Mouse (Mus musculus) embryonic facial prominence, embryonic 13.5 days (tissue): ENCODE data around the gene Tha1. TPM values are rescaled to one million over a fixed set of nuclear protein-coding genes. Genes with fewer than 3 reads are reported as not detected.
"Not testable (repeated sequence)": the region's sequence is repeated elsewhere in the genome, so short reads cannot be mapped to it uniquely, and the experiment has no call there.

Source experiments
- ATAC-seq: fragments of 200-750 bp; cut with Nextera tagmentation; 2 replicates; pipeline ENCODE4 v1.8.0; 2017; ENCODE audit warnings: low read depth; ENCODE audit not compliant: insufficient number of reproducible peaks, insufficient read depth, low FRiP score, low TSS enrichment
- H3K27ac ChIP-seq: fragments of 300-500 bp; sonication (generic); 2 replicates; pipeline ENCODE4 v1.5.1; 2015; ENCODE audit warnings: moderate library complexity, mild to moderate bottlenecking, inconsistent platforms
- H3K27me3 ChIP-seq: fragments of 300-500 bp; sonication (generic); 2 replicates; pipeline ENCODE4 v1.6.1; 2015; ENCODE audit warnings: mild to moderate bottlenecking, inconsistent platforms
- H3K36me3 ChIP-seq: fragments of 300-500 bp; sonication (generic); 2 replicates; pipeline ENCODE4 v1.6.1; 2015; ENCODE audit warnings: mild to moderate bottlenecking, inconsistent platforms
- H3K4me1 ChIP-seq: fragments of 300-500 bp; sonication (generic); 2 replicates; pipeline ENCODE4 v1.6.1; 2015; ENCODE audit warnings: inconsistent platforms
- H3K4me2 ChIP-seq: fragments of 300-500 bp; sonication (generic); 2 replicates; pipeline ENCODE4 v1.6.1; 2015; ENCODE audit warnings: moderate library complexity, mild to moderate bottlenecking, inconsistent platforms
- H3K4me3 ChIP-seq: fragments of 300-500 bp; sonication (generic); 2 replicates; pipeline ENCODE4 v1.5.1; 2015; ENCODE audit warnings: mild to moderate bottlenecking, inconsistent platforms
- H3K9ac ChIP-seq: fragments of 300-500 bp; sonication (generic); 2 replicates; pipeline ENCODE4 v1.6.1; 2015; ENCODE audit warnings: mild to moderate bottlenecking, inconsistent platforms
- H3K9me3 ChIP-seq: fragments of 300-500 bp; sonication (generic); 2 replicates; pipeline ENCODE4 v1.6.1; 2016; ENCODE audit warnings: inconsistent platforms
- WGBS: fragments of 180-500 bp; shearing (Covaris S2); methylation state at CpG from one replicate; pipeline ENCODE4 v1.1.7; 2015; ENCODE audit warnings: mixed read lengths; 5-methylcytosine and 5-hydroxymethylcytosine counted together
- polyA plus RNA-seq: library from polyadenylated mRNA; unstranded; fragments of >200 nt; fragmentation: Nextera tagmentation; extraction: Ambion mirVana; gene quantifications from 2 replicates; pipeline ENCODE4 v1.2.1, GENCODE M21; 2015

The Tha1 gene
- polyA plus RNA-seq, 1 experiment from 2014 or later = 2.7 TPM

DNA sequence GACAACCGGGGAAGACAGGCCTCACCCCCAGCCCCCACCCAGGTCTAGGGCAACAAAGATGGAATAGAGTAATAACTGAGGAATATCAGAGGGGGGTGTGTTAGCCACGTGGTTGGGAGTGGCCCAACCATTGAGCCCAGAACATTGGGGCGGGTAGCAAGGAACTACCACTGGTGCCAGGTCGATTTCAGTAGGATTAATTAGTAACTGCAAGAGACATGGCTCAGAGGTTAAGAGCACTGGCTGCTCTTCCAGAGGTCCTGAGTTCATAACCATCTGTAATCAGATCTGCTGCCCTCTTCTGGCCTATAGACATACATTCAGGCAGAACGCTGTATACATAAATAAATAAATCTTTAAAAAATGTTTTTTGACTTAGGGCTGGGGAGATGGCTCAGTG lies 26.6 kb downstream of the Tha1 start:
- H3K36me3 ChIP-seq = no peaks in the 10 kb centered on the region
- no peak overlapping the region for H3K9ac ChIP-seq
- no peak overlapping the region for H3K27ac ChIP-seq
- H3K27me3 ChIP-seq = no peaks in the 10 kb centered on the region
- peaks cover 32% of the 10 kb centered on the region for H3K4me1 ChIP-seq
- ATAC-seq = no peak
- 63% methylated on average over 5 of the region's 5 CpGs for WGBS
- no peak overlapping the region for H3K4me2 ChIP-seq
- H3K9me3 ChIP-seq = no peaks in the 10 kb centered on the region
- H3K4me3 ChIP-seq = no peak overlapping the region

DNA sequence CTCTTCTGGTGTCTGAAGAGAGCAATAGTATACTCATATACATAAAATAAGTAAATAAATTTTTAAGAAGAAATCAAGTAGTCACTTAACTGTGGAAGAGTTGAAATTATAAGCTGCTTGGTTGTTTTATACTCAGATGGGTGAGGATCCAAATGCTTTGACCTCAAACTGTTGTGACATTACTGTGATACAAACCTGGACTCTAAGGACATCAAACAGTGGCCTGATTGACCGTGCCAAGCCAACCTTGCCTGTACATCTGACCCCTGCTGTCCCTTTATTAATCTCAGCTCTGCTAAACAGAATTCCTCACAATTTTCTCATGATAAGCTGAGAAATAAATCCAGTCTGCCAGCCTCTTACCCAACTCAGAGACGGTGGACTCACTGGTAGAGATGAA lies 27.6 kb downstream of the Tha1 start:
- no peaks in the 10 kb centered on the region for H3K27me3 ChIP-seq
- no peak overlapping the region for H3K27ac ChIP-seq
- no peak overlapping the region for H3K4me3 ChIP-seq
- no peaks in the 10 kb centered on the region for H3K36me3 ChIP-seq
- peaks cover 28% of the 10 kb centered on the region for H3K4me1 ChIP-seq
- no peaks in the 10 kb centered on the region for H3K9me3 ChIP-seq
- no peak overlapping the region for H3K9ac ChIP-seq
- H3K4me2 ChIP-seq = no peak overlapping the region
- 83% methylated on average over 2 of the region's 2 CpGs for WGBS
- ATAC-seq = no peak

DNA sequence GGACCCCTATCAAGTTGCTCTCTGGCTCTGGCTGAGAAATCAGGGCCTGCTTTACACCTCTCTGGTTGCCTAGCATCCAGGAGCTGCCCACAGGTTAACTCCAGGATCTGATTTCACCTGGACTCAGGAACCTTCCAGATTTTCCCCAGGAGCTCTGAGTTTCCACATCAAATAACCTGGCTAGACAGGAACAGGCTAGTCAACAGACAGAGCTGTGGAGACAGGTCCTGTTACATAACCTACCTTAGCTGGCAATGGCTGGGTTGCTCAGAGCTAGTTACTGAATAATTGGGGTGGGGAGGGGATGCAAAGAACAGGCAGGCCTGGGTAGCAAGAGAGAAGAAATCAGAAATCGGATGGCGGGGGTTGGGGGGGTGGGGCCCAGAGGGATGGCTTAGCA lies 28.3 kb downstream of the Tha1 start:
- no peak overlapping the region for H3K4me3 ChIP-seq
- no peak overlapping the region for H3K4me2 ChIP-seq
- no peak for ATAC-seq
- peak overlapping the region; percentile 48; the same call in 1 of the 2 replicates for H3K27ac ChIP-seq
- peak overlapping the region; percentile 51; the same call in 1 of the 2 replicates for H3K9ac ChIP-seq
- WGBS = 63% methylated on average over 2 of the region's 2 CpGs
- H3K4me1 ChIP-seq = peaks cover 22% of the 10 kb centered on the region
- no peaks in the 10 kb centered on the region for H3K9me3 ChIP-seq
- no peaks in the 10 kb centered on the region for H3K36me3 ChIP-seq
- H3K27me3 ChIP-seq = no peaks in the 10 kb centered on the region

DNA sequence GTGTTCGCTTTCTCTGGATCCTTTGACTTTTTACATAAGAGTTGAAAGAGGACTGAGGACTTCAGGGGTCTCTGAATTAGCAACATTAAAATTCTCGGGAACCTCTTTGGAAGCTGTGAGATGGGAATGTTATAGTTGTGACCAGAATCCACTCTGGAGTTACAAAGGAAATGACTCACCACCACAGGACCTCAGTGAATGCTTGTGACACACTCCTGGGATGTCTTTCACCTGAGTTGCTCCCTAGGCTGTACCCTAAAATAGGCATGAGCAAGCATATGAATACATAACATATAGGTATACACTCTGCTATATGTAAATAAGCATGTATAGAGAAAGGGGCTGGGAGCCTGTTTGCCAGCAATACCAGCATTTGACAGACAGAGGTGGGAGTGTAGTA lies 29.8 kb downstream of the Tha1 start:
- H3K4me1 ChIP-seq = peaks cover 21% of the 10 kb centered on the region

DNA sequence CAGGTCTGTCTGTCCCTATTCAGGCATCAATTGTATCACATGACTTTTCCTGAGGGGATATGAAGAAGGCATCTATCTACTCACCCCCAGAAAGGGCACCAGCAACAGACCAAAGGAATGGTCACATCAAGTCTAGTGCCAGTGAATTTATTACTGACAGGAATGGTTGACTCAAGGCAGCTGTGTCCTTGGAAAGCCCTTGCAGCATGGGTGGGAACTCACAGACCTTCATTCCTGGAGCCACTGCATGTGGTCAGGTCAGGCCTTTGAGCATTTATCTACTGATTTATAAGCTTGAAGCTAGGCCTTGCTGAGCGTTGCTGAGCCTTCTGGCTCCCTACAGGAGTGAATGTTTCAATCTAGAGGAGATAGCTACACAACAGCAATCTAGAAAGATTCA lies 32.4 kb downstream of the Tha1 start:
- no peaks in the 10 kb centered on the region for H3K27me3 ChIP-seq
- no peak overlapping the region for H3K4me3 ChIP-seq
- H3K36me3 ChIP-seq = no peaks in the 10 kb centered on the region
- WGBS = 62% methylated on average over 1 of the region's 1 CpGs
- H3K4me1 ChIP-seq = peaks cover 13% of the 10 kb centered on the region
- H3K9me3 ChIP-seq = no peaks in the 10 kb centered on the region
- no peak for ATAC-seq
- H3K9ac ChIP-seq = no peak overlapping the region
- H3K27ac ChIP-seq = no peak overlapping the region
- H3K4me2 ChIP-seq = no peak overlapping the region

More for the DNA sequence above, 29.8 kb downstream of the Tha1 start:
- H3K27me3 ChIP-seq = no peaks in the 10 kb centered on the region
- no peak overlapping the region for H3K4me2 ChIP-seq
- H3K27ac ChIP-seq = no peak overlapping the region
- H3K9me3 ChIP-seq = no peaks in the 10 kb centered on the region
- no peaks in the 10 kb centered on the region for H3K36me3 ChIP-seq
- 91% methylated on average over 2 of the region's 2 CpGs for WGBS
- H3K4me3 ChIP-seq = no peak overlapping the region
- ATAC-seq = no peak
- H3K9ac ChIP-seq = no peak overlapping the region

DNA sequence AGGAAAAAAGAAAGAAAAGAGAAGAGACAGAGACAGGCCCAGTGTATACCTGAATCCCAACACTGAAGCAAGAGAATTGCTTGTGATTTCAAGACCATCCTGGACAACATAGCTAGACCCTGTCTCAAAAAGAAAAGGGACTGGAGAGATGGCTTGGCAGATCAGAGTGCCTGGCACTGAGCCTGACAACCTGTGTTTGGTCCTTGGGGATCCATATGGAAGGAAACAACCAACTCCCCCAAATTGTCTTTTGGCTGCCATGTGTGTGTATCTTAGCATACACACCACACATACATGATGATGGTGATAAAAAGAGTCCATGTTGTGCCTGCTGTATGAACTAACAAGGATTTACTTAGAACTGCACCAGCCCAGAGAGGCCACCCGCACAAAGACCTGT lies 34.3 kb downstream of the Tha1 start:
- Histone ChIP-seq H3K4me2 (no peak overlapping the region), H3K9me3 (no peaks in the 10 kb centered on the region), H3K27me3 (no peaks in the 10 kb centered on the region), H3K9ac (no peak overlapping the region), H3K36me3 (no peaks in the 10 kb centered on the region), H3K27ac (0 out of 2 replicates have a peak overlapping the region, but pooled peaks have one; percentile 3), H3K4me1 (peaks cover 13% of the 10 kb centered on the region), H3K4me3 (no peak overlapping the region)
- 96% methylated on average over 1 of the region's 1 CpGs for WGBS
- ATAC-seq = no peak

DNA sequence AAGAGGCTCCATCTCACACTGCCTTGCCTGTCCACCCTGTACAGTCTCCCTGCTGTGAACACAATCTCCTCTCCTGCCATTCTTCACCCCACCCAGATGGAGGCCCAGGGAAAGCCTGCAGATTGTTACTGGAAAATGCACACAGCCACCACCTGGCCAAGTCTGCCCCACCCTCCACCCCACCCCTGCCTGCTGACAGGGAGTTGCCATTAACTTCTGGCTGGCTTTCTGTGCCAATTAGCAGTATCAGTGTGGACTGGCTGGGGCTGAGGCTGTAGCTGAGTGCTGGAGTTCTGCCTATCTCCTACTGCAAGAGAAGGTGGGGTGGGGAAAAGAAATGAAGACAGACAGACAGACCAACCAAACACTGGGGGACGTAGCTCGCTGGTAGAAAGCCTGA lies 34.7 kb downstream of the Tha1 start:
- no peaks in the 10 kb centered on the region for H3K9me3 ChIP-seq
- WGBS = 62% methylated on average over 2 of the region's 2 CpGs
- H3K4me3 ChIP-seq = no peak overlapping the region
- ATAC-seq = no peak
- H3K36me3 ChIP-seq = no peaks in the 10 kb centered on the region
- H3K4me2 ChIP-seq = no peak overlapping the region
- peaks cover 13% of the 10 kb centered on the region for H3K4me1 ChIP-seq
- H3K27ac ChIP-seq = peak overlapping the region; percentile 3; the same call in 1 of the 2 replicates
- H3K9ac ChIP-seq = no peak overlapping the region
- no peaks in the 10 kb centered on the region for H3K27me3 ChIP-seq

DNA sequence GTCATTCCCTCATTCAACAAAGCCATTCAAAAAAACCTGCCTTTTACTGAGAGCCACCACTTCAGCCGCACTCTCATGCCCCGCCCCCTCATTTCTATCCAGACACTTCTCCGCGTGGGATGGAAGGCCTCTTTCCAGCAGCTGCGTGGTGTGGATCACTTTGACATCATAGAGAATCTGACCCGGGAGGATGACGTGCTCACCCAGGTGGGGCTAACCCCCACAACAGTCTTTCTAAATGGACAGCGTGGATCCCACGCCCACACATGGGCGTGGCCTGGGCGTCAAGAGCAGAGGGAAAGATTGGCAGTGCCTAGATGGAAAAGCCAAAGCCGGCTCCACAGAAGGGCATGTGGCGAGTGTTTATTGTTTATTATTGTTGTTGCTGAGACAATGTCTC lies 37.0 kb downstream of the Tha1 start:
- Histone ChIP-seq H3K9me3 (no peaks in the 10 kb centered on the region), H3K4me1 (peaks cover 20% of the 10 kb centered on the region), H3K27me3 (no peaks in the 10 kb centered on the region), H3K27ac (no peak overlapping the region), H3K36me3 (no peaks in the 10 kb centered on the region), H3K4me2 (peak overlapping the region; percentile 51), H3K9ac (no peak overlapping the region), H3K4me3 (peak overlapping the region; percentile 19)
- ATAC-seq = no peak
- 25% methylated on average over 13 of the region's 13 CpGs for WGBS

DNA sequence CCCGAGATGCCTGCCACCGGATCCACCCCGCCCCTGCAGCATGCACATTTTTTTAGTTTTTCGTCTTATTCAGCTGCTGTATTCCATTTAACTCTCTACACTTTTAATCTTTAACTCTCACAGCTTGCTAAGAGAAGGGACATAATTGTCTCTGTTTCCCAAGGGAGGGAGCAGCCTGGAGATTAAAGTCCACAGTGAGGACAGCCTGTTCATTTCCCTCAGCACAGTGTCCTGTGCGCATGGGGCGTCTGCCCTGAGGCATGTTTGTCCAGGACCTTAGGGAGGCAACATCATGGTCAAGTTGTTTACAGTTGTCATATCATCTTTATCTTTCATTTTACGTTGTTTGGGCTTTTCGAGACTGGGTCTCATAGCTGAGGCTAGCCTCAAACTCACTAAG lies 39.2 kb downstream of the Tha1 start:
- H3K9ac ChIP-seq = no peak overlapping the region
- no peaks in the 10 kb centered on the region for H3K36me3 ChIP-seq
- 87% methylated on average over 8 of the region's 8 CpGs for WGBS
- H3K4me3 ChIP-seq = no peak overlapping the region
- no peaks in the 10 kb centered on the region for H3K9me3 ChIP-seq
- no peaks in the 10 kb centered on the region for H3K27me3 ChIP-seq
- ATAC-seq = no peak
- H3K4me2 ChIP-seq = no peak overlapping the region
- no peak overlapping the region for H3K27ac ChIP-seq
- H3K4me1 ChIP-seq = peaks cover 19% of the 10 kb centered on the region

DNA sequence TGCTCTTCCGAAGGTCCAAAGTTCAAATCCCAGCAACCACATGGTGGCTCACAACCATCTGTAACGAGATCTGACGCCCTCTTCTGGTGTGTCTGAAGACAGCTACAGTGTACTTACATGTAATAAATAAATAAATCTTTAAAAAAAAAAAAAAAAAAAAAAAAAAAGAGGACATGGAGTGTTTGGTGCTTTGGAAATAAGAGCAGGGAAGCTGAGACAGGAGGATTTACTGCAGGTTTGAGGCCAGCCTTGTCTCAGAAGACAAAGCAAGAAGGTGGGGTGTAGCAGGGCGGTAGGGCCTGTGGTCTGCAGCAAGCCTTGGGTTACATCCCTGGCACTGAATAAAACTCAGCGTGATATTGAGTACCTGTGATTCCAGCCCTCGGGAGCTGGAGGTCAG lies 39.8 kb downstream of the Tha1 start:
- WGBS = 76% methylated on average over 6 of the region's 6 CpGs
- not testable (repeated sequence) for H3K4me3 ChIP-seq, H3K4me2 ChIP-seq, H3K36me3 ChIP-seq, H3K27ac ChIP-seq, H3K27me3 ChIP-seq, H3K9me3 ChIP-seq, ATAC-seq, H3K9ac ChIP-seq
- H3K4me1 ChIP-seq = peaks cover 20% of the 10 kb centered on the region

DNA sequence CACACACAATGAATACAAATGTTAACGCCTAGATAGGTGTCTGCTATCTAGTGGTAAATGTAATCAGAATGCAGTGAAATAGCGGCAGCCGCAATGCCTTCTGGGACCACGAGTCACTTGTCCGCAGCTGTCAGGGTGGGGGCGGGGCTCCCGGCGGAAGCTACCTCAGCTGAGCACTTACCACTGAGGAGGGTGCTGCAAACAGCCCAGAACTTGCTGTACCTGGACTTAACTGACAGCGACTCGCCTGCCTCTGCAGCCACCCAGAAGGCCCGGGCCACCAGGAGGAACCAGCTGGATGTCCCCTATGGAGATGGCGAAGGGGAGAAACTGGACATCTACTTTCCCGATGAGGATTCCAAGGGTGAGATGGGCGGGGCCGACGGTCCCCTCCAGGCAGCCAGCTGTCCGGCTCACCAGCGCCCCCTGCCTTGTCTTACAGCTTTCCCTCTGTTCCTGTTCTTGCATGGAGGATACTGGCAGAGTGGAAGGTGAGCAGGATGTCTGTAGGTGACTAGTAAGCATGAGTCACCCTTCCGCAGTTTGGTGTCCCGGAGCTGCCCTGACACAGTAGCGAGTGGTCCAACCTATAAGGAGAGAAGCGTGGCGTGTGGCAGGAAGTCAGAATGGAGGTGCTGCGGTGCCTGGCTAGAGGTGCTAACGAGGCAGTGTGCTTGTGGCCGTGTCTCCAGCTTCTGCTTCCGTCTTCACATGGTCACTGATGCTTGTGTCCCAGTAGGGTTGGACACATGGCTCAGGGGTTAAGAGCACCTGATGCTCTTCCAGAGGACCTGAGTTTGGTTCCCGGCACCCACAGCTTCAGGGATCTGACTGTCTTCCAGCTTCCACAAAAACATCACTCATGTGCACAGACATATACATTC lies 41.0 kb downstream of the Tha1 start:
- Histone ChIP-seq H3K9ac (no peak overlapping the region), H3K36me3 (no peaks in the 10 kb centered on the region), H3K4me2 (peak overlapping the region; percentile 51), H3K9me3 (no peaks in the 10 kb centered on the region), H3K27me3 (no peaks in the 10 kb centered on the region), H3K27ac (no peak overlapping the region; the same call in 1 of the 2 replicates), H3K4me3 (peak overlapping the region; percentile 23; the same call in 1 of the 2 replicates), H3K4me1 (peaks cover 28% of the 10 kb centered on the region)
- no peak for ATAC-seq
- WGBS = 21% methylated on average over 28 of the region's 28 CpGs

DNA sequence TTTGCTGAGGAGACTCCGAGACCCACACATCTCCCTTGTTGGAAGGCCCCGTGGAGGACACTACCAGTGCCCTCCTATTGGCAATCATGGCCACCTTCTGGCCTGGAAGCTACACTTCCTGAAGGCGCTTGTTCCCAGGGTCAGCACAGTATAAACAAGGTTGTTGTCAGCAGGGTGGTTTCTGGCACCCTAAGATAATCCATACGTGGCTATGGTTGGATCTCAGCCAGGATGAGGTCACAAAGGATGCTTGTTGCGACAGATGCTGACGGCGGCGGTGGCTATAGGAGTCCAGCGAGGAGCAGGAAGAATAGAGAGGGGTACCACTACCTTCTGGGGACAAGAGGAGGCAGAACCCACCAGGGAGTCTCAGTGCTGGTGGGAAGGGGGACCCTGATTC lies 42.9 kb downstream of the Tha1 start:
- no peak for ATAC-seq
- 79% methylated on average over 9 of the region's 9 CpGs for WGBS
- H3K27me3 ChIP-seq = no peaks in the 10 kb centered on the region
- peaks cover 42% of the 10 kb centered on the region for H3K4me1 ChIP-seq
- no peak overlapping the region for H3K27ac ChIP-seq
- H3K4me2 ChIP-seq = no peak overlapping the region
- H3K9me3 ChIP-seq = no peaks in the 10 kb centered on the region
- no peak overlapping the region for H3K9ac ChIP-seq
- H3K4me3 ChIP-seq = no peak overlapping the region
- no peaks in the 10 kb centered on the region for H3K36me3 ChIP-seq
